Mouse (Mus musculus) adrenal gland, adult 2 months (tissue): Measurements from ENCODE around the gene Erc2. TPM values are rescaled to one million over a fixed set of nuclear protein-coding genes. Genes with fewer than 3 reads are reported as not detected.

Experiments
- DNase-seq: peaks from one replicate; pipeline ENCODE4 v3.0.0; 2021
- polyA plus RNA-seq: library from polyadenylated mRNA; depleted of rRNA; stranded (reverse); fragments of >200 nt; gene quantifications from 2 replicates; pipeline ENCODE4 v1.2.3, GENCODE M21; 2012
- total RNA-seq, 2 experiments: library from RNA; stranded (reverse); gene quantifications; 2 replicates each; pipeline ENCODE4 v1.2.3; 2021

Gene Erc2
- total and polyA plus RNA-seq, 3 experiments: 1.7 to 9.6 (median 7.1) TPM

DNA sequence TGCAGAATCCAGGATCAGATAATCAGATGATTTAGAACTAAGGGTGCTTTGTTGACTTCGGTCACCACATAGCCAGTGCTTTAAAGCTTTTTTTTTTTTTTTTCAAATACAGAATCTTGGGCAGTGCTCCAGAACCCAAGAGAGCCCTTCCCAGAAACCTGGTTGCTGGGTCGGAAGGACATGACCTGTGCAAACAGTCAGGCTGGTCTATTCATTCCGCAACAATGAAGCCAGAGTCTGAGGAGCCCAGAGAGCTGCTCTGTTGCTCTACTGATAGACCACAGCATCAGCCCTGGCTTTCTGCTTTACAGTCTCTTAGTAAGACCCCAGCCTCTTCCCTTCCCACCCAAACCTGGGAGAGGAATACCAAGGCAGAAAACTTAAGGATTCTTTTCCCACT, 755.3 kb downstream of the Erc2 start:
- no peak for DNase-seq

- no peak for DNase-seq
Measured at GRCm38 (mm10) chr14:28380129-28380528, 757.9 kb downstream of the Erc2 start.

GRCm38 (mm10) chr14:28381801-28382550, 759.7 kb downstream of the Erc2 start:
- no peak for DNase-seq

DNA sequence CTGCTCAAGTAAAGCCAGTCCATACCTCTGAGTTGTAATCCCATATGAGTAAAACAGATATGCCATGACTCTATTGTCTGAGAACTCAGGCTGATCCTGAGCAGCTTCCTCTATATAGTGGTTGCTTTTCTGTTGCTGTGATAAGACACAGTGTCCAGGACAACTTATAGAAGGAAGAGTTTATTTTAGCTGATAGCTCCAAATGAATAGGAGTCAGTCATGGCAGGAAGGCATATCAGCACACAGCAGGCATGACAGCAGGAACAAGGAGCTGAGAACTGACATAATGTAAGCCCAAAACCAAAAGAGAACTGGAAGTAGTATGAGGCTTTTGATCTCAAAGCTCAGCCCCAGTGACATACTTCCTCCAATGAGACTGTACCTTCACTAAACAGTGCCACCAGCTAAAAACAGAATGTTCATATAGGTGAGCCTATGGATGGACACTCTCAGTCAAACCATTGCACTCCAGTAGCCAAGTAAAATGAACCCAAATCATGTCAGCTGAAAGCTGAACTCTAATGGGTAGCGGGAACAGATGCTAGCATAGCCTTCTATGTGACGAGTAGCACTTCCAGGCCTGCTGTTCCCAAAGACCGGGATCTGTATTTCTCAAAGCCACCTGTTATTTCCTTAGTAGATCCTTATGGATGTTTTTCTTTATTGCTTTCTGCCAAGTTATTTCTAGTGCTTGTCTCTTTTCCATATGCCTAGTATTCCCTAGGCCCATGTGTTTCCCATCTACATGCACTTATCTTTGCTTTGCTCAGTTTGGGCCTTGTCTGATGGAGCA, 764.8 kb downstream of the Erc2 start:
- no peak for DNase-seq

- no peak for DNase-seq
Measured at GRCm38 (mm10) chr14:28398915-28399314, 776.7 kb downstream of the Erc2 start.

DNA sequence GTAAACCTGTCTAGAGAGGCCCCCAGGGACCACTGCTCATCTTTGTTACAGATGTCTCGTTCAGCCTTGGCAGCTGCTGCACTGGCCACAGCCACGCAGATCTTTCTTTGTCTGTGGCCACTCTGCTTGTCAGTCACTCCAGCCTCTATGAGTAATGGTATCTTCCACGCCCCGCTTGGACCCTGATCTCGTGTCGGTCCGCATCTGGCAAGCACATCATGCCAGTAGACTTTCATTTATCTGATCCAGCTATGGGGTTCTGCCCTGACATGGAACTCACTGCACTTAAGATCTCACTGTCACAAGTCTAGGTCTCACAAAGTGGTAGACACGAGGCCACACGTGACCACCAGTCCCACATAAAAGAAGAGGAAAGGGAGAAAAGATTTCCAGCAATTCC, 777.7 kb downstream of the Erc2 start:
- no peak for DNase-seq

- DNase-seq: no peak
Measured at GRCm38 (mm10) chr14:28405277-28405840, 783.1 kb downstream of the Erc2 start.

DNA sequence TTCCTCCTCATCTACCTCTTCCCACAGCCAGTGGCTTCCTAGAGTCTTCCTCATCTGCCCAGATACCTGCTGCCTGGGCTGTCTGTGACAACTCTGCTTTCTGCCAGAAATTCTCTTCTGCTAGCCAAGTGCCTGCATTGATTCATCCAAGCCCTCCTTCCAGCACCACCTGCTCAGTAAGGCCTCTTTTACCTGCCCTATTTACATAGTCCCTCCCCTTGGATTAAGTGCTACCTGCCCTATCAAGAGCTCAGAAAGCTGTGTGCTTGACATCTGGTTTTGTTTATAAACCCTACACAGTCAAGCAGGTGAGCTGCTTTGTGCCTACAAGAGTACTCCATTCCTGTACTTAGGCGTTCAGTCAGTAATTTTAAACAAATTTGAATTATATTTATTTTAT, 787.2 kb downstream of the Erc2 start:
- DNase-seq: no peak

GRCm38 (mm10) chr14:28409796-28410347, 787.6 kb downstream of the Erc2 start:
- DNase-seq: no peak

DNA sequence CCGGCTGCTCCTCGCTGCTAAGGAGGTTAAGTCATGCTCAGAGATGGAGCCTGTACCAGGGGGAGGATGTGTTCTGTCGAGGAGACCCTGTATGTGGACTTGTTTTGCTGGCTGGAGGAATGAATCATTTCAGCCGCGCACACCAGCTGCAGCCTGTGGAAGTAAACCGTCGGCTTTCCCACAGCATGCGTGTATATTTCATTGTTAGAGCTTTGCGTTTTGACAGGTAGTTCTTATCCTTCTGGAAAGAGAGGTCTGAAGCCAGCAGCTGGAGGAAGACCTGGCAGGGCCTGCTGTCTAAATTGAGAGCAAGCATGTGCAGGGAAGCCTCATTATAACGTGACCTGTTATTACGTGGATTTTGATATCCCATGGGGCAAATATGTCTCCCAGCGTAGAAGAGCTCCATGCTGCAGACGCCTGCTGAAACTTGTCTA, 788.6 kb downstream of the Erc2 start:
- no peak for DNase-seq

- no peak for DNase-seq
Measured at GRCm38 (mm10) chr14:28412252-28412995, 790.2 kb downstream of the Erc2 start.

DNA sequence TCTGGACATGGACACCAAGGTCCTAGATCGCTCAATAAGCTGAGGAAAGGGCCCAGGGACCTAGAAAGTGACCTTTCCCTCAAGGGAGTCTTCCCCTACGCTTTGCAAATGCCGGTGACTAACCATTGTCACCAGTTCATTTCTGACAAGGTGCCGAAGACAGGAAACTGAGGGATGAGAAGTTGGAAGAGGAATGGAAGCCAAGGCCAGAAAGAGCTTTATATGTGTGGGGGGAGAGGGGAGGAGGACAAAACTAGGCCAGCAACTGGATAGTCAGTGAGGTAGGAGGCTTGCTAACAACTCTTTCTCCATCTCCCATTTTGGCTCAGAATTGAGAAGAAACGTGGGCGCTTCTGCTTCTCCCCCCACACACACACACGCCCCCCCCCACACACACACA, 791.3 kb downstream of the Erc2 start:
- DNase-seq: no peak

DNA sequence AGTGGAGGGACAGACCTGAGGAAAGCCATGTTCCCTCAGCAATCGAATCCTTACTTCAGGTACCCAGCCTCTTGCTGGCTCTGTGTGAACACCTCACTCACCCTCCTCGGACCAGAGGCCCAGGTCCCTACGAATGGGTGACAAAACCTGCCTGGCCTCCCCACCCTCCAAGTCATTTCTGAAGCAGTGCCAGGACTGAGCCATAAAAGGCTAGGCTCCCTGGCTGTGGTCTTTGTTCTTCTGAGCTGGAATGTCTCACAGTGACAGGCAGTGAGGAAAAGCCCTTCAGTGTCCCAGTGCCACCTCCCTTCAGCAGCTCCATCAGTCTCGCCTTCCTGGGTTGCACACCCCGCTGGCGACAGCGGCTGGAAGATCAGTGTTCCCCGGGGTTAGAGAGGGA, 794.8 kb downstream of the Erc2 start:
- peak; percentile 32 for DNase-seq

- DNase-seq: no peak
Measured at GRCm38 (mm10) chr14:28418497-28418896, 796.3 kb downstream of the Erc2 start.

- DNase-seq: no peak
Measured at GRCm38 (mm10) chr14:28419188-28419587, 797.0 kb downstream of the Erc2 start.

DNA sequence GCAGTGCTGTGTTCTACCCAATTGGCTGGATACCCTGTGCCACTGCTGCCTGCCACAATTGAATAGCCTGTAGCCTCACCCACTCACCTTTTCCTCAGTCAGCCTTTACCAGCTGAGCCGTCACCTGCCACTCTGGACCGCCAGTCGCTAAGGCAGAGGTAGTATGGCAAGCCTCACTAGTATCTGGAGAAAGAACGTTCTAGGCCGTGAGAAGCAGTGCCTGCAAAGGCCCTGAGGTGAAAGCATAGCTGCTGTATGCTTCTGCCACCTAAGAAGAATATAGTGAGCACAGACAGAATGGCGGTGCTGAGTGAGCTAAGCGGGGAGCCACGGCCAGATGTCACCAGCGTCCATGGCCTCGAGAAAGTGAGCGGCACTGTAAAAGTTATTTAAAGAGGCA, 798.4 kb downstream of the Erc2 start:
- DNase-seq: peak; percentile 47

GRCm38 (mm10) chr14:28426610-28427009, 804.4 kb downstream of the Erc2 start:
- no peak for DNase-seq

DNA sequence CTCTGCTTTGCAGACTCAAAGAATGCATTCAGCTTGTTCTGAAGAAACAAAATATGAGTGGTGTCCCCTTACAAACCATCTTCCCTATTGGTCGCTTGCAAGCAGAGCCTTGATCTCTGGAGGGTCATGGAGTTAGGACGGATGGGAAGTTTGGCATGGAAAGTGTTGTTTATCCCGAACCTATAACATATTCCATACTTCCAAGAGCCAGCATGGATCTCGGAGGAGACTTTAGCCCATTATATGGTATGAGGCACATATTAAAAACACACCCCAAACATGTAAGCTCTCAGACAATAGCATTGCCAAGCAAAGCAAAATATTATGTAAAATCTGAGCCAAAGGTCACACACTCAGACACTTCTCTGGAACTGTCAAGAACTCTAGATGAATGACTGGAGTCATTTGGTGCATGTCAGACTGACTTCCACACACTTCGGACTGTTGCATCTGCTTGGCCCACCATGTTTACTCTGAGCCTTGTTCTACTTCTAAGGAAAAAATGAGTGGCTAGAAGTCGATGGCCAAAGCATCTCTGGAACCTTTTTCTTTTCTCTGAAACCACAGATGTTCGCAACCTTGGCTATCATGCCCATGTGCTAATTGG, 809.6 kb downstream of the Erc2 start:
- DNase-seq: no peak

GRCm38 (mm10) chr14:28434996-28435395, 812.8 kb downstream of the Erc2 start:
- DNase-seq: no peak

GRCm38 (mm10) chr14:28439171-28439570, 816.9 kb downstream of the Erc2 start:
- DNase-seq: no peak

DNA sequence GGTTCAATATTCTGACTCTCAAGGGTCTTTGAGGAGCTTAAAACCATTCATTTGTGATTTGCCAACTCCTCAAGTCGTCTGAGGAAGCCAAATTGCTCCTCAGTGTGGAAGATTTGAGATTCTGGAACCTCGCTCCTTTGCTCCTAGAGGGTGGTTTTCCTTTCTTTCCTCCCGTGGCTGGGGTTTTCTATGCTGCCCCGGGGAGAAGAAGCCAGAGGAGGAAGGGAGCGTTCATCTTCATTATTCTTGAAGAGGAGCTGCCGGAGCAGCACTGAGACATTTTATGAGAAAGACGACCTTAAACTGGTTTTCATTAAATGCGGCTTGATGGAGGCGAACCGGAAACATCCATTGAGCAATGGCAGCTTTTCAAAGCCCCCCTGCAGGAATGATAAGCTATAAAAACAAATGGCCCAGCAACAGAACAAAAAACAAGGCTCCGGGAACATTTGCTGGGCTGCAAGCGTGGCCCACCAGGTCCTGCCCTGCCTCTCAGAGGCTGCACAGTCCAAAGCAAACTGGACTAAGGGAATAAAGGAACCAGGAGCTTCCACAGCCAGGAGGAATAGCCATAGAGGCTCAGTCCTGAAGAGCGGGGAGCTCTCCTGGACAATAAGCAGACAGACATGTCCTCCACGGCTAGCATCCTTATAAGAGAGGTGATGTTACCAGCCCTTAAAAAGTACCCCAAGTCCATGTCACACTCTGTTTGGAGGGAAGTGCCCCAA, 819.2 kb downstream of the Erc2 start:
- no peak for DNase-seq
